Mouse (Mus musculus): ENCODE measurements around the gene Gm8439. TPM values are rescaled to one million over a fixed set of nuclear protein-coding genes. Genes with fewer than 3 reads are reported as not detected.

Gm8439 gene
- polyA plus RNA-seq, 1 experiment, result not detected

- H3K4me1 ChIP-seq (ENCODE audit: control insufficient read depth, insufficient read depth, low read length), result no peaks in the 10 kb centered on the region
- no peak overlapping the region for H3K27ac ChIP-seq (ENCODE audit: insufficient read depth, low read length)
- TF ChIP-seq CTCF (IDR thresholded peaks at IDR 0.05; ENCODE audit: borderline replicate concordance, insufficient read depth, low read length) (no peak), POLR2A (IDR thresholded peaks at IDR 0.05; ENCODE audit: low read depth, low read length) (no peak)
- H3K4me3 ChIP-seq (ENCODE audit: insufficient read depth, low read length), result no peak overlapping the region
Observed at GRCm38 (mm10) chr4:120606941-120607340, 18.4 kb downstream of the Gm8439 start.

- no peak overlapping the region for H3K27ac ChIP-seq (ENCODE audit: insufficient read depth, low read length)
- TF ChIP-seq CTCF (IDR thresholded peaks at IDR 0.05; ENCODE audit: borderline replicate concordance, insufficient read depth, low read length) (no peak), POLR2A (IDR thresholded peaks at IDR 0.05; ENCODE audit: low read depth, low read length) (no peak)
- H3K4me3 ChIP-seq (ENCODE audit: insufficient read depth, low read length), result no peak overlapping the region
Observed at GRCm38 (mm10) chr4:120611005-120611404, 22.5 kb downstream of the Gm8439 start.

GRCm38 (mm10) chr4:120612304-120613080 is 23.9 kb downstream of the Gm8439 start:
- Histone ChIP-seq H3K4me1 (ENCODE audit: control insufficient read depth, insufficient read depth, low read length) (no peaks in the 10 kb centered on the region; the same call in 1 of the 2 replicates), H3K4me3 (ENCODE audit: insufficient read depth, low read length) (no peak overlapping the region), H3K27ac (ENCODE audit: insufficient read depth, low read length) (no peak overlapping the region)
- no peak for TF ChIP-seq POLR2A (IDR thresholded peaks at IDR 0.05; ENCODE audit: low read depth, low read length)
- no peak for TF ChIP-seq CTCF (IDR thresholded peaks at IDR 0.05; ENCODE audit: borderline replicate concordance, insufficient read depth, low read length)

More at GRCm38 (mm10) chr4:120611005-120611404, 22.5 kb downstream of the Gm8439 start:
- no peaks in the 10 kb centered on the region; the same call in 1 of the 2 replicates for H3K4me1 ChIP-seq (ENCODE audit: control insufficient read depth, insufficient read depth, low read length)

GRCm38 (mm10) chr4:120613691-120614329 is 25.3 kb downstream of the Gm8439 start:
- TF ChIP-seq CTCF (IDR thresholded peaks at IDR 0.05; ENCODE audit: borderline replicate concordance, insufficient read depth, low read length) (no peak), POLR2A (IDR thresholded peaks at IDR 0.05; ENCODE audit: low read depth, low read length) (no peak)
- H3K27ac ChIP-seq (ENCODE audit: insufficient read depth, low read length), result no peak overlapping the region
- H3K4me1 ChIP-seq (ENCODE audit: control insufficient read depth, insufficient read depth, low read length), result no peaks in the 10 kb centered on the region; the same call in 1 of the 2 replicates
- no peak overlapping the region for H3K4me3 ChIP-seq (ENCODE audit: insufficient read depth, low read length)

GRCm38 (mm10) chr4:120614644-120615043 is 26.1 kb downstream of the Gm8439 start:
- no peak overlapping the region for H3K4me3 ChIP-seq (ENCODE audit: insufficient read depth, low read length)

GRCm38 (mm10) chr4:120615528-120616081 is 27.1 kb downstream of the Gm8439 start:
- no peaks in the 10 kb centered on the region; the same call in 1 of the 2 replicates for H3K4me1 ChIP-seq (ENCODE audit: control insufficient read depth, insufficient read depth, low read length)
- no peak overlapping the region for H3K4me3 ChIP-seq (ENCODE audit: insufficient read depth, low read length)
- TF ChIP-seq POLR2A (IDR thresholded peaks at IDR 0.05; ENCODE audit: low read depth, low read length), result no peak
- TF ChIP-seq CTCF (IDR thresholded peaks at IDR 0.05; ENCODE audit: borderline replicate concordance, insufficient read depth, low read length), result no peak
- H3K27ac ChIP-seq (ENCODE audit: insufficient read depth, low read length), result no peak overlapping the region

More at GRCm38 (mm10) chr4:120614644-120615043, 26.1 kb downstream of the Gm8439 start:
- Histone ChIP-seq H3K4me1 (ENCODE audit: control insufficient read depth, insufficient read depth, low read length) (no peaks in the 10 kb centered on the region; the same call in 1 of the 2 replicates), H3K27ac (ENCODE audit: insufficient read depth, low read length) (no peak overlapping the region)
- TF ChIP-seq CTCF (IDR thresholded peaks at IDR 0.05; ENCODE audit: borderline replicate concordance, insufficient read depth, low read length) (no peak), POLR2A (IDR thresholded peaks at IDR 0.05; ENCODE audit: low read depth, low read length) (no peak)

- TF ChIP-seq CTCF (IDR thresholded peaks at IDR 0.05; ENCODE audit: borderline replicate concordance, insufficient read depth, low read length), result no peak
- no peak for TF ChIP-seq POLR2A (IDR thresholded peaks at IDR 0.05; ENCODE audit: low read depth, low read length)
- Histone ChIP-seq H3K27ac (ENCODE audit: insufficient read depth, low read length) (no peak overlapping the region), H3K4me3 (ENCODE audit: insufficient read depth, low read length) (no peak overlapping the region), H3K4me1 (ENCODE audit: control insufficient read depth, insufficient read depth, low read length) (no peaks in the 10 kb centered on the region; the same call in 1 of the 2 replicates)
Observed at GRCm38 (mm10) chr4:120616199-120617025, 27.9 kb downstream of the Gm8439 start.

GRCm38 (mm10) chr4:120627728-120628127 is 39.2 kb downstream of the Gm8439 start:
- Histone ChIP-seq H3K4me1 (ENCODE audit: control insufficient read depth, insufficient read depth, low read length) (no peaks in the 10 kb centered on the region), H3K4me3 (ENCODE audit: insufficient read depth, low read length) (no peak overlapping the region), H3K27ac (ENCODE audit: insufficient read depth, low read length) (no peak overlapping the region)
- TF ChIP-seq POLR2A (IDR thresholded peaks at IDR 0.05; ENCODE audit: low read depth, low read length) (no peak), CTCF (IDR thresholded peaks at IDR 0.05; ENCODE audit: borderline replicate concordance, insufficient read depth, low read length) (no peak)
